Comparison of ENCODE assay signal across 21 mouse cellular contexts in the genomic region with DNA sequence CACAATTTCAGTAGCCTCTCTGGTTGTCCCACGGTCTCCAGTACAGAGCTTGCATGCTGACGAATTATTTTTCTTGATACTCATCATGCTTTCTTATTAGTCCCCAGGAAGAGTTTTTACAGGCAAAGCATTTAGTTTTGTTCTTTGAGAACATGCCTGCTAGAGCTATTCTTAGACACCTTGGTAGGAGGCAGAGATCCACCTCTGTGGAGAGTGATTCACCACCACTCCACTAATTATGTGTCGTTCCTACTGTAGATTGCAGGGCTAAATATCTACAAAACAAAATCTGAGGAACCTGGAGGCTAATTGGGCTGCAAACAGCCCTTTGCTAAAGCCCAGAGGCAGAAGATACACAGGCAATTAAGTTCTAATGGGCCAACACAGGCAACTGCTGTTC. TPM values are rescaled to one million over a fixed set of nuclear protein-coding genes. Genes with fewer than 3 reads are reported as not detected.
DNase-seq lines count a peak whose midpoint lies in the region; ATAC-seq lines count a peak whose summit lies in the region.
"Had no signal": no experiment of that assay in that cellular context is flagged by ENCODE, and none has a peak within 500 bp of the region (broad histone marks: within the 10 kb centered on the region; RNA-seq: fewer than 3 reads in every experiment).

No protein-coding gene starts in this region.

- no peak overlapping the region for H3K4me2 ChIP-seq in kidney, embryonic 15.5 days
- H3K4me2 ChIP-seq: embryonic facial prominence, embryonic 13.5 days; forebrain, embryonic 12.5 days; heart, embryonic 11.5 days; heart, embryonic 15.5 days; hindbrain, embryonic 13.5 days had no signal

- no peak overlapping the region for H3K4me3 ChIP-seq in kidney, embryonic 15.5 days (replicated peaks)
- H3K4me3 ChIP-seq: embryonic facial prominence, embryonic 13.5 days; forebrain, embryonic 12.5 days; heart, adult 2 months; heart, embryonic 15.5 days; hindbrain, embryonic 13.5 days had no signal

- WGBS in kidney, embryonic 15.5 days, result 78% methylated on average over 3 of the region's 3 CpGs

- no peaks in the 10 kb centered on the region for H3K4me1 ChIP-seq in kidney, embryonic 15.5 days
- H3K4me1 ChIP-seq: embryonic facial prominence, embryonic 13.5 days; forebrain, embryonic 12.5 days; heart, embryonic 15.5 days; hindbrain, embryonic 13.5 days had no signal

- no peaks in the 10 kb centered on the region for H3K36me3 ChIP-seq in kidney, embryonic 15.5 days
- H3K36me3 ChIP-seq: embryonic facial prominence, embryonic 13.5 days; forebrain, embryonic 12.5 days; heart, embryonic 15.5 days; hindbrain, embryonic 13.5 days had no signal

- no peak overlapping the region for H3K27ac ChIP-seq in kidney, embryonic 15.5 days
- H3K27ac ChIP-seq: embryonic facial prominence, embryonic 13.5 days; forebrain, embryonic 12.5 days; heart, adult 2 months; heart, embryonic 15.5 days; hindbrain, embryonic 13.5 days; hindbrain, postnatal 0 days had no signal

- no peak overlapping the region for H3K9ac ChIP-seq in kidney, embryonic 15.5 days
- H3K9ac ChIP-seq: embryonic facial prominence, embryonic 13.5 days; forebrain, embryonic 12.5 days; heart, embryonic 15.5 days; hindbrain, embryonic 13.5 days had no signal

- ATAC-seq in frontal cortex, adult (ENCODE audit: low TSS enrichment), result peak; percentile 57; the same call in 1 of the 2 replicates
- no peak for ATAC-seq in kidney, embryonic 15.5 days (replicated peaks; ENCODE audit: low FRiP score)
- ATAC-seq: forebrain, embryonic 16.5 days; hindbrain, postnatal 0 days had no signal

- no peaks in the 10 kb centered on the region for H3K27me3 ChIP-seq in kidney, embryonic 15.5 days
- H3K27me3 ChIP-seq: embryonic facial prominence, embryonic 13.5 days; forebrain, embryonic 12.5 days; heart, embryonic 15.5 days; hindbrain, embryonic 13.5 days had no signal

- no peaks in the 10 kb centered on the region for H3K9me3 ChIP-seq in kidney, embryonic 15.5 days (replicated peaks)
- H3K9me3 ChIP-seq: embryonic facial prominence, embryonic 13.5 days; forebrain, embryonic 12.5 days; heart, embryonic 15.5 days; hindbrain, embryonic 13.5 days had no signal

- DNase-seq in frontal cortex, postnatal 10 days (ENCODE audit: low spot score in 2 of 2), result no peak
- peak; percentile 8 for DNase-seq in retina, postnatal 1 day
- DNase-seq in retina, embryonic 14.5 days (ENCODE audit: low spot score), result no peak
- peak; percentile 83 for DNase-seq in brain, adult 2 months (ENCODE audit: low read depth, low spot score)
- DNase-seq in telencephalon, adult 2 months (ENCODE audit: low read depth, low spot score), result peak; percentile 54
- DNase-seq: cerebellum, adult 18-20 months; cerebellum, adult 9-11 months; cerebellum, postnatal 36 days; gastrocnemius, postnatal 10 days; heart, adult 2 months; heart, postnatal 14 days had no signal

RNA-seq across cellular contexts. Expression of gene Pabpc6, which starts 15.4 kb away (rescaled TPM):
- not detected in 2 replicates for polyA plus RNA-seq in kidney, embryonic 15.5 days (2015; fragmentation: Nextera tagmentation; extraction: Ambion mirVana)
- polyA plus RNA-seq: embryonic facial prominence, embryonic 13.5 days; forebrain, embryonic 12.5 days; forebrain, embryonic 16.5 days; heart, adult 2 months; heart, embryonic 11.5 days; heart, embryonic 15.5 days; hindbrain, embryonic 13.5 days; hindbrain, postnatal 0 days; intestine, embryonic 14.5 days had no signal

Comparison
In these comparisons a context has a peak if more than half of its experiments do, and no peak if none do; other contexts are left out.
1. DNase-seq: peak in retina, postnatal 1 day (single experiment), brain, adult 2 months (single experiment) and telencephalon, adult 2 months (single experiment); none in frontal cortex, postnatal 10 days (0 of 2) and retina, embryonic 14.5 days (single experiment).